Mouse (Mus musculus) embryo, embryonic 11 days (tissue): ENCODE data around the gene Dnah14.

Experiments used
- DNase-seq: peaks from one replicate; pipeline ENCODE4 v3.0.0-alpha.2; 2015

The Dnah14 gene

GRCm38 (mm10) chr1:181576322-181576721 is at the start of gene Dnah14:
Dnah14 (plus strand) TSS chr1:181576559.
- no peak for DNase-seq

DNA sequence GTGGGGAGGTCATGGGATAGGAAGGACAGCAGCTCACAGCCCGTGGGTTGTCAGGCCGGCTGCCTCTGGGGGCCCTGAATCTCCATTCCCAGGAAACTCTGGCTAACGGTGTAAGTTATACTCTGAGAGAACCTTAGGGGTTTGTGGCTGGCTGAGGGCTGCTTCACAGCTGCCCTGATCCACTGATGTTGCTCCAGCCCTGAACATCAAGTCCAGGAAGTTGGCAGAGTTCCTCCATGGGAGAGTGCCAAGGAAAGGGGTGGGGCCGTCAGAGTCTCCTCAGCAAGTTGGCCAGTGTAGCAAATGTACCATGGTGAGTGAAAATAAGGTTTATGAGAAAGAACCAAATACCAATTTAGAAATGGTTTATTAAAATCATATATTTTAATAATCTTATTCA is 47.0 kb upstream of the Dnah14 start:
- DNase-seq: no peak

DNA sequence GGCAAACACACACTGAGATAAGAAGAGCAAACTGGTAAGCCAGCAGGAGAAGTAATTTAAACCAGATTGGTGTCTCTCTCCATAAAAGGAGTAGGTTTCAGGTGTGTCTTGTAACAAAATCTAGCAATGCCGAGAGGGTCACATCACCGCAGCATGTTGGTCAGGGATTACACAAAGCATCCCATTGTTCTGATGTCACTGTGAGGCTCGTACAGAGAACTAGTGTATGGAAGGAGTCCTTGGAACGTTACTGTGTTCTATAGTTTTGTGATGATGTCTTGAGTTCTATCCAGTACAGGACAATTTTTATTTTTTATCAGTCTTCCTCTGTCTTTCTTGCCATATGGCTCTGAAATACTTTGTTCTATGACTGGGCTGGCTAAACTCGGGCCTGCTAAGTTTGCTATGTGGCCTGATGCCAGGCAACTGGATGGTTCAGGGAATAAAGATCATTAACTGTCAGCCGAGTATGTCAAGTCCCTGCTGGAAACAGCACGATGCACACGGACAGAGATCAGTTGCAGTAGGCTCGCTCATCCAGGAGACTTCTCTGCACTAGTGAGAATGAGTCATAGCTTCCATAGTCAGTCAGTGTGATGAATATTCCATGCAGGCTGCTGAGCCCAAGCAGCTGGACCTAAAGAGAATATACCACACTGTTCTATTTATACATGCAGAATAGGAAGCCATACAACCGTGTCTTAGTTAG is 41.0 kb upstream of the Dnah14 start:
- DNase-seq: peak; percentile 25

DNA sequence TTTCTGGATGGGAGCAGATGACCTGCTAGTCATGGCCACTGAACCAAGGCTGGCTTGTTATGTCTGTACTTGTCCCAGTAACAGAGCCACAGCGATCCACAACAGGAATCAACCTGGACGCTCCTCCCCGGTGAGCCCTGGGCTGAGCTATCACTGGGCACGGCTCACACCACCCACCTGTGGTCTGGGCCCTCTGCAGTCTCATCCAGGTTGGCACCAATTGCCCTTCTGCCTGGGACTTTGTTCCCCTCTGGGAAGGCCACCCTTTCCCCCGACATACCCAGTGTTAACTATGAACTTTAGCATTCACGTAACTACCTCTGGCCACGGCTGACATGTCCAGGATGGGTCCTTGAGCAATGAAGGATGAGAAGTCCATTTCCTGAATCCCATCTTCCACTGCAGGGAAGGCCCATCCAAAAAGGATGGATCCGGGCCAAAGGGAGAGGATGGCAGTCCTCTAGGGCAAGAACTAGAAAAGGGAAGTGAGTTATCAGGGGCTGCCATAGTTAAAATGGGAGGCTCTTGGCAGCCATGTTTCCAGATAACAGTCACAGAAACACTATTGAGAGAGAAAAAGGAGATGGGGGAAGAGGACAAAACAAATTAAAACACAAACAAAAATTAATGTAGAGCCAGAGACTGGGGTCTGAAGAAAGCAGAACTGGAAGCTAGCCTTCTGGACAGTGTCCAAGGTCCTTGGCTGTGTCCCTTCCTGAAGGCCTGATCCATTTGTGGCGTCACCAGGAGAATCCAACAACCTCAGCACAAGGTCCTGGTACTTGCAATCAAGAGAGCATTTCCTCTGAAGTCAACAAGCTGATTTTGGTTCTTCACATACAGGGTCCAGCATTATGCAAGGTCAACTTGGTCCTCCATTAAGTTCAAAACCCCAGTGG is 38.5 kb upstream of the Dnah14 start:
- DNase-seq: no peak

DNA sequence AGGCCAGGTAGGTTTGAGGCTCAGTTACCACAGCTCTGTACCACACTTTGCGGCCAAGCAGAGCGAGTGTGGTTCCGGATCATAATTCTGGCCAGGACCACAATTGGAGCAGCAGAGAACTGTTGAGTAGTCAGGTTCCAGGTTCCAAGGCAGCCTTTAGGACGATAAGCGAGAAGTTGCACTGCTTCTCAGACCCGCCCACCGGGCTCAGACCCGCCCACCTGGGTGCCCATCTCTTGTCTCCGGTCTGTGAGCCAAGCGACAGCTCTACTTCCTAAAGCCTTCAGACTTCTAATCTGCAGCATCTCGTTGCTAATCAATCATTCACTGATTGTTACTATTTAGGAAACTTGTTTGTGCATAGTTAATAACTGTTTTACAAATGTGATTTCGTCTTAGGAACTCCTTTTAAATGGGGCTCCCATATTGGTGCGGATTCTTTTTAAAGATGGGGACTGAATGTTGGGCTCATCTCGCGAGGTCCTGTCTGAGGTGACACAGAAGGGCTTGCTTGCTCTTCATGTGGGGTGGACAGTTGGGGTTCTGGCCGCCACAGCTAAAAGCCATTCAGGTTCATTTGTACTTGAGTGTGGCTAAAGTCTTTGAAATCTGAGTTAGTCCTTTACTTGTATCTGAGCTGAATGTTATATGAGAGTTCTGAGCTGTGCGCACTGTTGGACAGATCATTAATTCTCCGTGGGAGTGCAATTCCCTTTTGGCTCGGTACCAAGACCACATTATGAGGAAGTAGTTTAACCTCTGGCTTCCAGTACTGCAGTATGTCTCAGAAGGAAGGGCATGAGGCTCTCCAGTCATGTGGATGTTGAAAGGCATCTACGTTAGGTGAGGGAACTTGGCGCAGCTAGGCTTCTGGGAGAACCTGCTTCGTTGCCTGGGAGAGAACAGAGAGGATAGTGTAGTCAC is 36.3 kb upstream of the Dnah14 start:
- peak; percentile 31 for DNase-seq

GRCm38 (mm10) chr1:181543711-181544383 is 32.5 kb upstream of the Dnah14 start:
- peak; percentile 42 for DNase-seq

DNA sequence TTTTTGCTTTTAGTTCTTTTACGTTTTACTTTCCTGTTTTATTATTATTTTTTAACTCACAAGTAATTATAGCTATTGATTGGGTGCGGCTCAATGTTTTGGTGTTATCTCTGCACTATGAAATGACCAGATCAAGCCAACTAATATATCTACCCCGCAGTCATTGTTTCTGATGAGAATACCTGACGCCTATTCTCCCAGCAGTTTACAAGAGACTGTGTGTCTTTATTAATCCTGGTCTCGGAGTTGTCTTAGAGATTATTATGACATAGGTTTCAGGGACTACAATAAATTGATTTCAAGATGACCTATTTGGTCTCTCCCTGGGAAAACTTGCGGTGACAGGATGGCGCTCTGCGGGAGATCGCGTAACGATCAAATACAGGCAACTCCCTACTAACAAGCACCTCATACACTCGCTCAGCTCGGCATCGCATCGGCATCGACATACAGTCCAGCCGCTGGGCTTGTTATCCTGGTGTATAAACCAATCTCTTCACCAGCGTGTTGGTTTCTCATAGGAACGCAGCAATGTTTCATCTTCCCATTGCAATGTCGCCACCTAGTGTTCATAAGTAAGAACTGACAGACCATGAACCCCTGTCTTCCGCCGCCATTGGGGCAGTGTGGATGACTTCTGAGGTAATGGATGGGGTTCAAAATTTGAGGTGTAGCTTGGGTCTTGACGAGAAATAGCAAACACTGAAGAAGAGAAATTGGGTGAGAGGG is 31.2 kb upstream of the Dnah14 start:
- DNase-seq: peak; percentile 88

DNA sequence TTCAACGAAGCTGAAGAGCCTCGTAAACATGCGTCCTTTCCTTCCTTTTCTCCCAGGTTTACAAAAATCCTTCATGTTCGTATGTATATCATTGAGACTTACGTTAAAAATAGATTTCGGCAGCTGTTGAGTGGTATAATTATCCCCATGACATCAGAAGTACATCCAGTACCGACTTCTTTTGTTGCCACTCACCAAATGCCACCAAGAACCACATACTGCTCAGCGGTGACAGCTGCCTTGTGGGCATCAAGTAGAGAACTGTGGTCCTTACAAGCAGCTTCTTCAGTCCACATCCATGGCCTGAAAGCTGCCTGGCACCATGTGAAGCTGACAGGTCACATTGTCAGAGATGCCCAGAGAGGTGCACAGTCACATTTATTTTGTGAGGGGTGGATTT is 26.4 kb upstream of the Dnah14 start:
- no peak for DNase-seq

DNA sequence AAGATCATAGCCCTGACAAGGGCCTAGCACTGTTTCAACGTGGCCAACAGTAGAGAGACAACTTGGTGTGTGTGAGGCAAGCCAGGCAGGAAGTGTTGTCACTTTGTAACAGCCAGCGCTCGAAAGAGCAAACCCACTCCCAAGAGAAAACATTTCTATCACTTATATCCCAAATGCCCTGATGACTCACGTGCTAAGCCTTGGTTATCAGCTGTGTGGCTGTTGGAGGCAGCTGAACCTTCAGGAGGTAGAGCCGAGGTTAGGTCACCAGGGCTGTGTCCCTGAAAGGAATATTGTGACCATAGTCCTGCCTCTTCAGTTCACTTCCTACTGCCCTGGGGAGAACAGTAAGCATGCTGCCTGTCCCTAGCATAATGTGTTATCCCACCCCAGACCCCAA is 25.5 kb upstream of the Dnah14 start:
- DNase-seq: no peak

- DNase-seq: no peak
Observed at GRCm38 (mm10) chr1:181552533-181553410, 23.6 kb upstream of the Dnah14 start.

GRCm38 (mm10) chr1:181555475-181555874 is 20.9 kb upstream of the Dnah14 start:
- no peak for DNase-seq

DNA sequence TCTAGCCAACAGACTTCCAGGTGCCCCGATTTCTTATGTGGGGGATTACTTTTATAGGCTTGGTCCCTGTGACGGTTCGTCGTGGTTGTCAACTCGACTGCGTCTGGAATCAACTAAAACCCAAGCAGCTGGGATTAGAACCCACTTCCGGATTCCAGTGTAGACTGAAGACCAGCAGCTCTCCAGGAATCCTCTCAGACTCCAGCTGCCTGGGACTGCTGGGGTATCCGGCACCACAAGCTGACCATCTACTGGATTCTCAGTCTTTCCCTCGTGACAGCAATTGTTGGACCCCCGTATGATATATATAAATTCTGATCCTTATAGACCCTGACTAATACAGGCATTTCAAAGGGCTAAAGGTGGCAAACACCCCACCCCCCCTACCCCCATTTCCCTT is 16.7 kb upstream of the Dnah14 start:
- DNase-seq: no peak

- DNase-seq: no peak
Observed at GRCm38 (mm10) chr1:181560325-181560724, 16.0 kb upstream of the Dnah14 start.

DNA sequence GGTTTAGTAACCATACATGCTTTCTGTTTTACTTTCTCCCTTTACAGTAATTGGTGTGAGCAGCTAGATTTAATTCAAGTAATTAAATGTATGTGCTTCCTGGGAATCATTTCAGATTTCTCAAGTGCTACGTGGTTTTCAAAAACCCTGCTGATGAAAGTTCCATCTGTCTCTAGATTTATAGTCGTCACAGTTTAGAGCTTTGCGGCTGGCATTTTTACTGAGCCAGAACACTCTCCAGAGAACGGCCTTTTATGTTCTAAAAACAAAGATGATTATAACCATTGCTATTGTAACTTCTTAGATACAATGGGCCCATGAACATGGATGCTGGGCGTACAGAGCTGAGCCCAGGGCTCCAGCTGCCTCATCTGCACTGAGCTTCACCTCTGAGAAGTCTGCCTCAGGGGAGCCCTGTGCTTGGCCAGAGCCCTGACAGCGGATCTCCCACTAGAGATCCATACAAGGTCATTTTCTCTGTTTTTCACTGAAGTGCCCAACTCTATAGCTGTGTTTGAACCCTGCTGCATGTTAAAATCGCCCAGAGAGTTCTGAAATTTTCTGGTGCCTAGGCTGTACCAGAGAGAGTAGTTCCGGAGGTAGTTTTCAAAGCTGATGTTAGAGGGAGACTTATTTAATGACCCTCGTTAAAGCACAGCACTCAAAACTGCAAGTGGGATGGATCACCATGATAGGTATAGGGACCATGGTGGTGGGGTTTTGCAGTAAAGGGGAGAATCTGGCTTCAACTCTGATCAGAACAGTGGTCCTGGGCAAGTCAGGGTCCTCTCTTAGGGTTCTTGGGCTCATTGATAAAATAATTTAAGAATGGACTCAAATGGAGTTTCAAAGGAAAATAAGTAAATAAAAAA is 15.2 kb upstream of the Dnah14 start:
- peak; percentile 35 for DNase-seq

DNA sequence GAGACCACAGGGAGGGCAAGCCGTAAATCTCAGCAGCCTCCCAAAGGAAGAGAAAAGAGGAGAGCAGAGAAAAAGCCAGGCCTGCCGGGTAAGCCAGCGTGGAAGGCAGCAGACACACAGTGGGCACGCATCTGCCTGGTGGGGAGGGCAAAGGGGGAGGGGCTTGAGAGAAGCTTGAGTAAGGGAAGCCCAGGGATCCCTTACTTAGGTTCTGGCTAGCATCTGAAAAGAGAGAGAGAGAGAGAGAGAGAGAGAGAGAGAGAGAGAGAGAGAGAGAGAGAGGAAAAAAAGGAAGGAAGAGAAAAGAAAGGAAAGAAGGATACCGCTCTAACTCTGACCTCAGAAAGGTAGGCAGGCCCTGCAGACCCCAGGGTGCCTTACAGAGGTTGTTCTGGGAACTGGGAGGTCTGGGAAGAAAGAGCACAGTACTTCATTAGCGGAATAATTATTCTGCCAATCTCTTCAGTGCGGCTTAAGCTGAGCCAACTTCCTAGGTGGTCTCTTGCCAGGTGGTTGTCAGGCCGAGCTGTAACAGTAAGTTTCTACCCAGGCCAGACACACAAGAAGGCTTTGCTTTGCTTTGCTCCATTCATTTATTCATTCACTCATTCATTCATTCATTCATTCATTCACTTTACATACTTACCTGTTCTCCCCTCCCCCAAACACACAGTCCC is 14.5 kb upstream of the Dnah14 start:
- no peak for DNase-seq

- peak; percentile 39 for DNase-seq
Observed at GRCm38 (mm10) chr1:181569447-181569846, 6.9 kb upstream of the Dnah14 start.

GRCm38 (mm10) chr1:181583152-181583551 is 6.8 kb downstream of the Dnah14 start:
- peak; percentile 22 for DNase-seq

GRCm38 (mm10) chr1:181589116-181589515 is 12.8 kb downstream of the Dnah14 start:
- no peak for DNase-seq

DNA sequence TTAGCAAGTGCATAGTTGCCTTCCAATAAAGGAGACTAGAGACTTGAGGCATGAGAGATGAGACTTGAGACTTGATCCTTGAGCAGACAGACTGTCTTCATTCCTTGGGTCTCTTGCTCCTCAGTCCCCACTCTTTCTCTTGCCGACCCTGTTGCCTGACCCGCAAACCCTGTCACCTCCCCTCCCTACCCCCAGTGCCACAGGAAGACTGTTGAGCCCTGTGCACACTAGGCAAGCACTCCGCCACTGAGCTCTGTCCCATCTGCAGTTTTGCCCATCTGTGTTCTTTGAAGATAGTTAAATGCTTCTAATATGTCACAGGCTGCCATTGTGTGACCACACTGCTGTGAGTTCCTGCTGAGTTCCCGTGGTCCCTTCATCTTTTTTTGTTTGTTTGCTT is 23.0 kb downstream of the Dnah14 start:
- no peak for DNase-seq
